Mouse (Mus musculus) duodenum, adult 2 months (tissue): ENCODE measurements around the gene Uaca. TPM values are rescaled to one million over a fixed set of nuclear protein-coding genes. Genes with fewer than 3 reads are reported as not detected.

ENCODE experiments used
- polyA plus RNA-seq: library from polyadenylated mRNA; depleted of rRNA; stranded (reverse); fragments of >200 nt; gene quantifications from 2 replicates; pipeline ENCODE4 v1.2.3, GENCODE M21; 2012; ENCODE audit warnings: low replicate concordance; rRNA removed

Gene Uaca
- polyA plus RNA-seq, result 11.5 and 14.5 TPM in 2 replicates

GRCm38 (mm10) chr9:60794210-60794840 is at the start of gene Uaca:
TSS of gene Uaca (plus strand) at chr9:60794542.

Other genes starting within 250 kb of the Uaca start
- gene Lrrc49, start 106.4 kb upstream of the Uaca start, polyA plus RNA-seq, result 1.1 and 1.3 TPM in 2 replicates
- gene Larp6, start 81.6 kb upstream of the Uaca start, polyA plus RNA-seq, result 0.57 and 0.66 TPM in 2 replicates